Mouse (Mus musculus) left cerebral cortex, postnatal 10 days (tissue): ENCODE measurements around the gene Disp3. TPM values are rescaled to one million over a fixed set of nuclear protein-coding genes. Genes with fewer than 3 reads are reported as not detected.

Experiments used
- DNase-seq, 2 experiments: peaks; one replicate each; pipeline ENCODE4 v3.0.0; 2021 to 2022; ENCODE audit warnings: low spot score in 2 of 2, mixed read lengths in 1 of 2; ENCODE audit errors: extremely low spot score in 1 of 2
- intact Hi-C: fragments of 180-260 bp; cut with DNase I; formaldehyde crosslinking; loops from one replicate; pipeline ENCODE4 v1.15.1; 2025
- total RNA-seq, 2 experiments: library from RNA; stranded (reverse); gene quantifications; 2 replicates each; pipeline ENCODE4 v1.2.3; 2021

Disp3 gene
- total RNA-seq = 10 to 100 TPM; 19.2 to 20.4 TPM

- intact Hi-C loops = loop anchor here (5.0 kb wide), 2 partner anchors 115 to 145 kb away; no protein-coding TSS in a partner anchor
- DNase-seq = no peak
Observed at GRCm38 (mm10) chr4:148287476-148288054, at the start of gene Disp3. TSS of gene Disp3 (minus strand) at chr4:148287965.

GRCm38 (mm10) chr4:148330269-148330668 is 42.5 kb upstream of the Disp3 start:
- DNase-seq = no peak
- intact Hi-C loops = no loop called here

- intact Hi-C loops = no loop called here
- DNase-seq = no peak
Observed at GRCm38 (mm10) chr4:148329431-148329830, 41.7 kb upstream of the Disp3 start.

- intact Hi-C loops = no loop called here
- DNase-seq = no peak
Observed at GRCm38 (mm10) chr4:148328237-148328636, 40.5 kb upstream of the Disp3 start.

DNA sequence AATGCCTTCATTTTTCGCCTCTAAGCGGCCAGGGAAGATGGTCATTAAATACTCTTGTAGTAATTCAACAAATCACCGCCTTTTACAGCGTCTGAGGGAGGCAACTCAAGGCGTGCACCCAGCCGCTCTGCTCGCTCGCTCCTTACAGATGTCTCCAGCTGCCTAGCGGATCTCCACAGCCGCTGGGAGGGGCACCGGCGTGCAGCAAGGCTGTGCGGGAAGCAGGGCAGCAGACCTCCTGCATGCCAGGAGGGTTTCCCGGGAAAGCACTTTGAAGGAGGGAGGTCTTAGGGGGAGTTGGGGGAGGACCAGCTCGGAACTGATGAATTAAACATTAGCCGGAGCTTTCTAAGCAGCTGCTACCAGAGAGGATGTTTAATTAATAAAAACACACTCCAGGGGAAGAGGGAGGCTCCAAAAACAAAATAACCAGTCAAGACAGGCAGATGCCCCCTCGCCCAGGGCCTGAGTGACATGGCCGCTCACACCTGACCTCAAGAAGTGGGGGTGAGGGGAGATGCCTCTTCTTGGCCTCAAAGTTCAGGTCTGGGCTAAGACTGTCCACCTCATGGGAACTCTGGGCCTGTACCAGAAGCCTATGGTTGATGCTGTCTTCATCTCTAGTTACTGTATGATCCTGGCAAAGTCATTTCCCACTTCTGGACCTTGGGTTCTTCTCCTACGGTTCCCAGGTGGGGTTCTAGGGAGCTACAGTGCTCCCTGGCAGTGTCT is 39.7 kb upstream of the Disp3 start:
- intact Hi-C loops = no loop called here
- peak; percentile 28 to 51 for DNase-seq

- intact Hi-C loops = no loop called here
- DNase-seq = no peak
Observed at GRCm38 (mm10) chr4:148326791-148327190, 39.0 kb upstream of the Disp3 start.

DNA sequence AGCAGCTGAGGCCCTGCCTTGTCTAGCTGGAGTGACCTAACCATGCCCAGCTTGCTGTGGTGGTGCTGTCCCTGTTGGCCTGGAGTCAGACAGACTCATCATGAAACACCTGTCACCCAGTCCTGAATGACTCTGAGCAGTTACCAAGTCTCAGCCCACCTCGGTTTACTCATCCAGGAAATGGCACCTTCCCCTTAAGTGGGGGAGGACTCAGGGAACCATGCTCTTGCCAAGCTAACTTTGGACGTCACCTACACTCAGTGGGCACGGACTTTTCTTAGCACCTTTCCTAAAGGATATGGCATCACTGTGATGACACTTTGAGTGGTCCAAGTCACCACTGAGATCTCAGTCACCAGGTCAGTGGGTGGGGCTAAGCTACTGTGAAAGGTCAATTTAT is 38.2 kb upstream of the Disp3 start:
- no peak for DNase-seq
- intact Hi-C loops = no loop called here

- intact Hi-C loops = no loop called here
Observed at GRCm38 (mm10) chr4:148325057-148325456, 37.3 kb upstream of the Disp3 start.

DNA sequence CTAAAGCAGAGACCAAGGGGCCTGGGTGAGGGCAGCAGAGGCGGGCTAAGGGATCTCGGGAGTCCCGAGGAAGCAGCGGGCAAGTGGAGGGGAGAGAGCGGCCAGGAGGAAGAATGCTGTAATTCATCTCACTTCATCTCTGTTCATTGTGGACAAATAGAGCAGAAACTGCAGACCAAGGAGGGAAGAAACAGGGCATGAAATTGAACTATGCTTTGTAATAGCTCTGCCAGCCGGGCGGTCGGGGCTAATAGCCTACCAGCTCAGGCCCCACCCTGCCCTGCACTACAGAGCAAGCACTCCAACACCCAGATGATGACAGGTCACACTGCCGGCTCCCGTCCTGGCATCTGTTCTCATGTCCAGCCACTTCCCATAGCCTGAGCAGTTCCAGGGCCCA is 34.4 kb upstream of the Disp3 start:
- peak in 1 of 2 experiments; percentile 41 for DNase-seq

More at GRCm38 (mm10) chr4:148325057-148325456, 37.3 kb upstream of the Disp3 start:
- DNase-seq = no peak

DNA sequence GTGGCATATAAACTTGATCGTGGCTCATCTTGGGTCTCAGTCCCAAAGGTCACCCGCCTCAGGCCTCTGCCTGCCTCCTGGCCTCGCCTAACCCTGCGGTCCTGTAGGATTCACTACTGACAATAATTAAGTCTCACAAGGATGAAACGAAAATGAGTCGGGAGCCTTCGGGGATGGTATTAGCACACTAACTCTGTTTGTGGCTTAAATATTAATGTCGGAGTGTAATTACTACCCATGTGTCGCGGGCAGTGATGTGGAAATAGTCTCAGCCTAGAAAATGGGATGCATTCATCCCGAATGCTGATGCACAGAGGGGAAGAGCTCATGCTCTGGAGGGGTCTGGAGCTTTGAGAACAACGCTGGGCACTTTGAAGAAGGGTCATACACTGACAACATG is 31.6 kb upstream of the Disp3 start:
- DNase-seq = no peak
- intact Hi-C loops = no loop called here

More for the DNA sequence above, 34.4 kb upstream of the Disp3 start:
- intact Hi-C loops = no loop called here

DNA sequence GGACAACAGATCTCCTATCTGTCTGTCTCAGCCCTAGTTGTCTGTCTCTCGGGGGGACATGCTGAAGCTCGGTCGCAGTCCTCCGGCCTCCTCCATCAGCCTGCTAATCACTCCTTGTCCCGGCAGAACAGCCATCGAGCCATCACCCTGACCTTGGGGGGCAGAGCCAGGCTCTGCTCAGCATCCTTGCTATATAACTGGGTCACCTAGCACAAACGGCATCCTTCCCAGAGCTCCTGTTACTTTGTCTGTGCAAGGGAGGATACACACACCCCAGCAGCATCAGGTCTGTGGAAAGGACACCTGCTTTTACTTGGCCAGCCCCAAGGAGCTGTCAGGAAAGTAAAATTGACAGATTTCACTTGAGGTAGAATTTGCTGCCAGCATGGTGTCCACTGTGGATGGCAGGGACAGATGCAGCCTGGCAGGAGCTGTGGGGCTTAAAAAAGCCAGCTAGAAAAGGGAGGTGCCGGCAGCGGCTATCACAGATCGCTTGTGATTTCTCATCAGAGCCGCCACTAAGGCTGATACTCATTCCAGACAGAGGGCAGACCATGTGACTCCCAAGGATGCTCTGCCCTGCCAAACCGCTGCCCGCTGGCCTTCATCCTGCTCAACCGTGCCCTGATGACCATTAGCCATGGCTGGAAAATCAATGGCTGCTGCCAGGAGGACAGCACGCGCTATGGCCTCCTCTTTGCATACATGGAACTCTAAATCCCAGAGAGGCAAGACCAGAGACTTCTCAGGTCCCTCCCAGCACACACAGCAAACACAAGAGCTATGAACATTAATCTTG is 27.8 kb upstream of the Disp3 start:
- intact Hi-C loops = no loop called here
- no peak for DNase-seq

- peak; percentile 54 to 73 for DNase-seq
- intact Hi-C loops = no loop called here
Observed at GRCm38 (mm10) chr4:148314396-148314795, 26.6 kb upstream of the Disp3 start.

GRCm38 (mm10) chr4:148313601-148314000 is 25.8 kb upstream of the Disp3 start:
- intact Hi-C loops = no loop called here

GRCm38 (mm10) chr4:148312296-148313116 is 24.7 kb upstream of the Disp3 start:
- no peak for DNase-seq
- intact Hi-C loops = no loop called here

More at GRCm38 (mm10) chr4:148313601-148314000, 25.8 kb upstream of the Disp3 start:
- DNase-seq = no peak

DNA sequence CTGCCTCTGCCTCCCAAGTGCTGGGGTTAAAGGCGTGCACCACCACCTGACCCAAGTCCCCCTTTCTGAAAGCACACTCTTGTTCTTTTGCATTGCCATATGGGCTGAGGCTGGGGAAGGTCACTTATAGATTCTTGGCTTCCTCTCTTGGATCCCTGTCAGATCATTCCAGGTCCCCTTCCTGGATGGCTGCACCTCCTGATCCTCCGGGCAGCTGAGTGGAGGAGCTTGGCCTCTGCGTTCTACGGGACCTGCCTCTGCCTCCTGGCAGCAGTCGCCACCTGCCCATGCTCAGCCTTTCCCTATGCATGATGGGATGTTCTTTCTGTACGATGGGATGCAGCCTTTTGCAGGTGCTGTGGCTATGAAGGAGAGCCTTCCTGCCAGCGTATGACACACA is 23.1 kb upstream of the Disp3 start:
- DNase-seq = no peak
- intact Hi-C loops = no loop called here

- intact Hi-C loops = no loop called here
- no peak for DNase-seq
Observed at GRCm38 (mm10) chr4:148310126-148310525, 22.4 kb upstream of the Disp3 start.

DNA sequence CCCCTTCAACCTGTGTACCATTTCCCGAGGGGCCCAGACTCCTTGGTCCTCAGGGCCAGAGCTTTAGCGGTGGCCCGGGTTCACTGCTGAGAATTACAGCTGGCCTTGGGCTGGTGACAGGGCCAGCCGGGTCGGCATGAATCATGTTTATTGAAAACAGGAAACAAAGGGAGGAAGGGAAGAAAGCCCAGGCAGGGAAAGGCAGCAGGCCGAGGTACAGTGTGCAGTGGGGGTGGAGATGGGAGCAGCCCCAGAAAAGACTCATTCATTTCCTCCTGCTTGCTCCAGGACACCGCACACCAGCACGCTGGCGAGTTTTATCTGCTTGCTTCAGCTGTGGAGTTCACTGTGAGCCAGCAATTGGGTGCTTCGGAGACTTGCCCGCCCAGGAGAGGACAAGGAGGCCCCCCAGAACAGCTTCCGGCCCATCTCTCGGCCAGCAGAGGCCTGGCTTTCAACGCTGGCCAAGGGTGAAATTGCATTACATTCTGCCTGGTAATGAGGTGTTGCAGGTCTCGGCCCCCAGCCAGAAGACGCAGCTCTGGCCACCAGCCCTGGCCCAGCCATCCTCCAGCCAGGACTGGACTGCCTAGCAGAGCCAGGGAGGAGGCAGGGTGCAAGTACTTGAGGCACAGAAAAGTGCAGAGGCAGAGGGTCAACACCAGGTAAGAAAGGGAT is 18.8 kb upstream of the Disp3 start:
- intact Hi-C loops = no loop called here
- peak in 1 of 2 experiments; percentile 48 for DNase-seq

GRCm38 (mm10) chr4:148298720-148299119 is 11.0 kb upstream of the Disp3 start:
- DNase-seq = no peak
- intact Hi-C loops = no loop called here
